Mouse (Mus musculus) liver, postnatal 0 days (tissue): Measurements from ENCODE around the gene Olfr612.

Experiments
- CTCF ChIP-seq: sonication (generic); IDR thresholded peaks from 2 replicates; pipeline ENCODE4 v1.5.1; 2016; ENCODE audit warnings: antibody characterized with exemption, low read depth
- EP300 ChIP-seq: IDR thresholded peaks from 2 replicates; pipeline ENCODE4 v1.6.1; 2016; ENCODE audit warnings: antibody characterized with exemption, low read depth, mild to moderate bottlenecking

- TF ChIP-seq CTCF, result no peak
- no peak for TF ChIP-seq EP300
Observed at GRCm38 (mm10) chr7:103547774-103548173, 5.3 kb upstream of the Olfr612 start, which contains the start of gene Olfr613.
